Mouse (Mus musculus) cerebellum, adult 2 months (tissue): ENCODE data around the gene Ccnf.

ENCODE experiments used
- CTCF ChIP-seq: fragments of 200-500 bp; IDR thresholded peaks from 2 replicates; pipeline ENCODE4 v1.5.1; 2011; ENCODE audit warnings: low read depth, mild to moderate bottlenecking, control low read depth, low read length, moderate library complexity, borderline replicate concordance; ENCODE audit not compliant: insufficient read depth
- POLR2A ChIP-seq: fragments of 200-500 bp; IDR thresholded peaks from 2 replicates; pipeline ENCODE4 v1.6.1; 2011; ENCODE audit warnings: low read length, control low read depth, borderline replicate concordance; ENCODE audit not compliant: insufficient read depth

DNA sequence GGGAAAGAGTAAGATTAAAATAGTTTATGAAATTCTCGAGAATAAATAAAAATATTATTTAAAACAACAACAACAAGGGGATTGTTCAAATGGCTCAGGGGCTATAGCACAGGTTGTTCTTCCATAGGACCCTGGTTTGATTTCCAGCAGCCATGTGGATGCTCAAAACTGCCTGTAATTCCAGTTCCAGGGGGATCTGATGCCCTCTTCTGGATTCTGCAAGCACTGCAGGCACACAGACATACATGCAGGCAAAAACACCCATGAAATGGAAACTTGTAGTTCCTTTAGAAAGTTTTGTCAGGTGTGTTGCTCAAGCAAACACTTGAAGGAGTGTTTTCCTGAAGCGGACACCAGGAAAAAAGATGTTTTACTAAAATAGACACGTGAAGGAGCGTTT is 31.4 kb upstream of the Ccnf start:
- no peak for TF ChIP-seq CTCF
- no peak for TF ChIP-seq POLR2A
